Mouse (Mus musculus): ENCODE measurements around the gene Il12rb2.

GRCm38 (mm10) chr6:67337943-67338342, 38.0 kb downstream of the Il12rb2 start:
- no peak for TF ChIP-seq CTCF (IDR thresholded peaks at IDR 0.05; ENCODE audit: low read depth, low read length)
- peak; percentile 96 for TF ChIP-seq TAL1 (conservative IDR thresholded peaks at IDR 0.05; ENCODE audit: low read depth, low read length)

Data from G1E (cell line).